Mouse (Mus musculus): ENCODE measurements around the gene Gm15737. TPM values are rescaled to one million over a fixed set of nuclear protein-coding genes. Genes with fewer than 3 reads are reported as not detected.

The Gm15737 gene
- polyA plus RNA-seq, 1 experiment from 2014 or later, result 0.07 TPM

DNA sequence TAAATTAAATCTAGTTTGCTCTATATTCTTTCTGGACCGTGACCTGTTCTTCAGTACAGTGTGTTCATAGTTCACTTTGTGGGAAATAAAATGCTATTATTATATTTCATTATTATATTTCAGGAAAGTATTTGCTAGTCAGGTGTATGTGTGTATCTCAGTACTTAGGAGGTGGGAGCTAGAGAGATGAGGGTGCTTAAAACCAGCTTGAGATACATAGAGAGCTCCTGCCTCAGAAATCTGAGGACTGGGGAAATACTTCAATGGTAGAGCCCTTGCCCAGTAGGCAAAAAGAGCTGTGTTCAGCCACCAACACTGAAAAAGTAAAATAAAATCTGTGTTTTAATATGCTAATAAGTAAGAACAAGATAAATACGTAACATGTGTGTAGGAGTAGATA, 6.2 kb downstream of the Gm15737 start:
- Histone ChIP-seq H3K4me2 (replicated peaks) (no peak overlapping the region), H3K27ac (replicated peaks) (no peak overlapping the region), H3K4me1 (0 out of 2 replicates have a peak, but pooled peaks cover 3% of the 10 kb centered on the region), H3K27me3 (no peaks in the 10 kb centered on the region), H3K4me3 (replicated peaks) (no peak overlapping the region), H3K9me3 (replicated peaks) (no peaks in the 10 kb centered on the region), H3K36me3 (peaks cover 10% of the 10 kb centered on the region; the same call in 1 of the 2 replicates), H3K9ac (no peak overlapping the region)
- 83% methylated on average over 2 of the region's 2 CpGs for WGBS
- no peak for ATAC-seq (ENCODE audit: insufficient number of reproducible peaks, low FRiP score, low TSS enrichment, low read depth)

DNA sequence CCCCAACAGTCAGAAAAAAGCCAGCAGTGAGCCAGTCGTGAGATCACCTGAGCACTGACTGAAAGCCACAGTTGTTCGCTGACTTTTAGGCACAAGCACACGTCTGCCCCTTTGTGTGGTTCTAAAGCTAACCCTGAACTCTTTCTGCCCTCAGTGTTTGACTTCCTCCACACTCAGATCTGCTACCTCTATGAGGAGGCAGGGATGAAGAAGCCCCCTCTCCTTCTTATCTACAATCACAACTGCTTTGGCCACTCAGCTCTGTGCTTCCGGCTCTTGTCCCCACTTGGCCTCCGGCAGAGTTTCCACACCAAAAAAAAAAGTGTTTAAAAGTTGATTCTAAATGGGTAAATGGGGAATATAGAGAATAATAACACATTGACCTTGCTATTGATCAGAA, 7.0 kb downstream of the Gm15737 start:
- H3K27me3 ChIP-seq, result no peaks in the 10 kb centered on the region
- no peak for ATAC-seq (ENCODE audit: insufficient number of reproducible peaks, low FRiP score, low TSS enrichment, low read depth)
- H3K27ac ChIP-seq (replicated peaks), result no peak overlapping the region
- H3K4me3 ChIP-seq (replicated peaks), result no peak overlapping the region
- WGBS, result 82% methylated on average over 5 of the region's 5 CpGs
- no peak overlapping the region for H3K4me2 ChIP-seq (replicated peaks)
- peaks cover 10% of the 10 kb centered on the region; the same call in 1 of the 2 replicates for H3K36me3 ChIP-seq
- H3K4me1 ChIP-seq, result 0 out of 2 replicates have a peak, but pooled peaks cover 3% of the 10 kb centered on the region
- H3K9me3 ChIP-seq (replicated peaks), result no peaks in the 10 kb centered on the region
- H3K9ac ChIP-seq, result no peak overlapping the region

DNA sequence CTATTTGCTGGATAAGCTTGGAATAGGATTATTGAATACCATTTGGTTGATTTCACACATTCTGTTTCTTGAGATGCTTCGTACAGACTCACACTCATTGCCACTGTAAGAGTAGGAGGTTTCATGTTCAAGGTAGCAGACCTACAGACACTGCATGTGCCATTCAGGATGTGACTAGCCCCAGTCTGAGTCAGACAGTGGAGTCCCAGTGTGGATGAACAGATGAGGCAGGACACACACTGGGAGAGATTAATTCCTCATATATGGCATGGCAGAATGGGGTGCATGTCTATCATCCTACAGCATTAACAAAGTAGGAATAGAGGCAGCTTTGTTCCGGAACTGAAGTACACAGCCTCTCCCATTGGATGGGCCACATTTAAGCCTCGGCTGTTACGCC, 8.1 kb downstream of the Gm15737 start:
- no peak for ATAC-seq (ENCODE audit: insufficient number of reproducible peaks, low FRiP score, low TSS enrichment, low read depth)
- Histone ChIP-seq H3K27ac (replicated peaks) (no peak overlapping the region), H3K4me3 (replicated peaks) (no peak overlapping the region), H3K4me2 (replicated peaks) (no peak overlapping the region), H3K27me3 (no peaks in the 10 kb centered on the region), H3K9ac (no peak overlapping the region), H3K36me3 (peaks cover 10% of the 10 kb centered on the region; the same call in 1 of the 2 replicates), H3K9me3 (replicated peaks) (no peaks in the 10 kb centered on the region), H3K4me1 (0 out of 2 replicates have a peak, but pooled peaks cover 3% of the 10 kb centered on the region)
- WGBS, result 96% methylated on average over 4 of the region's 4 CpGs

DNA sequence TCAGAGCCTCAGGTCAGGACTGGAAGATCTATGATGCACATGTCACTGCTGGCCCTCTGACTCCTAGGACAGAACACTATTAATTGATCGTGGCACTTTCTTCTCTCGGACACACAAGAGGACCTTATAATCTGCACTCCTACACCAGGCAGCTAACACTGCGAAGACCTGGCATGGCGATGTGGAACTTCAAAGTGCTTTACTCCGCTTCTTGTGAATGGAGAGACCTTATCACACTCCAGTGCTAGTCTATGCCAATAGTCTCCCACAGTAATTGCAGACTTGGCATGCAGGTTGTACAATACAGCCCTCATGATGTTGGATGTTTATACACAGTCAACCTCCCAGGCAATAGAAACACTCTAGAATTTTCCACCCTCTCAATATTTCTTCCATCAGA, 9.6 kb downstream of the Gm15737 start:
- 92% methylated on average over 5 of the region's 5 CpGs for WGBS

DNA sequence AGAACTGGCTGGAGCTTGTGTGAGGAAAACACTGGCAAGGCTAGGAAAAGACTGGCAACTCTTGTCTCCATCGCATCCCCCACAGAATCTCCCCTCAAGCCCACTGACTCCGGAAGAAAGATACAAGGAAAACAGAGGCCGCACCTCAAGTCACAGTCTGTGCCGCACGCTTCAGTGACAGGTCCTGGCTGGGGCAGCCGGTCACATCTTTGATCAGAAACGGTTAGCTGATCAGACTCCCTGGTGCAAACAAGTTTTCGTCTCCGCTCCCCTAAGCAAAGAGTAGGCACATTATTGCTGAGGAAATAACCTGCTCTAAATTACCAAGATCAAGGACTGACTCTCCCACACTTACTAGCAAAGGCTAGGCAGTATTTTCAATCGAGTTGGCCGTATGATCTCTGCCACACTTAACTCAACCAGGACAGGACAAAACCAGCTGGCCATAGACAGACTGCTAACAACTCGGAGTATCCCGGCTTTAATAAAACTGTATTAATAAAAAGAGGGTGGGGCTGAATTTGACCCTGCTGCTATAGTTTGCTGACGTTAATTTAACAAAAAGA, 10.6 kb downstream of the Gm15737 start:
- 70% methylated on average over 14 of the region's 14 CpGs for whole genome bisulfite sequencing
- H3K4me1 ChIP-seq, result no peaks in the 10 kb centered on the region
- H3K9me3 ChIP-seq (replicated peaks), result no peaks in the 10 kb centered on the region
- no peaks in the 10 kb centered on the region for H3K27me3 ChIP-seq
- H3K9ac ChIP-seq, result no peak overlapping the region
- H3K27ac ChIP-seq (replicated peaks), result no peak overlapping the region
- H3K36me3 ChIP-seq, result peaks cover 6% of the 10 kb centered on the region; the same call in 1 of the 2 replicates
- H3K4me2 ChIP-seq (replicated peaks), result no peak overlapping the region
- ATAC-seq (ENCODE audit: insufficient number of reproducible peaks, low FRiP score, low TSS enrichment, low read depth), result no peak
- H3K4me3 ChIP-seq (replicated peaks), result no peak overlapping the region

More for the DNA sequence above, 9.6 kb downstream of the Gm15737 start:
- peaks cover 10% of the 10 kb centered on the region; the same call in 1 of the 2 replicates for H3K36me3 ChIP-seq
- H3K9ac ChIP-seq, result no peak overlapping the region
- H3K9me3 ChIP-seq (replicated peaks), result no peaks in the 10 kb centered on the region
- no peak overlapping the region for H3K27ac ChIP-seq (replicated peaks)
- H3K4me2 ChIP-seq (replicated peaks), result no peak overlapping the region
- H3K4me3 ChIP-seq (replicated peaks), result no peak overlapping the region
- no peak for ATAC-seq (ENCODE audit: insufficient number of reproducible peaks, low FRiP score, low TSS enrichment, low read depth)
- H3K27me3 ChIP-seq, result no peaks in the 10 kb centered on the region
- H3K4me1 ChIP-seq, result no peaks in the 10 kb centered on the region

DNA sequence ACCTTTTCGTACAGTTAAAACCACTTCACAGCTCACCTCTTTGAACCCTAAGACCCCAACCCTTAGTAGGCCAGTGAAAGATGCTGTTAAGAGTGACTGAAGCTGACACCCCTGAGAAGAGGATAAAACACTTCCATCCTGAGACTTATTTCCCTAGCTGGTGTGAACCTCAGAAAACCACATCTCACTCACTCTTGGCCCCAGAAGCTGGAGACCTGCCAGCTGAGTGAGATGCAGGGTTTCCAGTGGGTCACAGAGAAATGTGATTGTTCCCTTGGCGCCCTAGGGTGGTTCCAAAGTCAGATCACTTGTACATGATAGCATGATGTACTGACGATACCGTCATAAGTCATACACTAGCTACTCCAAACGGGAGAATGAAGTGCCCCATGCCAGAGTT, 13.3 kb downstream of the Gm15737 start:
- Histone ChIP-seq H3K36me3 (0 out of 2 replicates have a peak, but pooled peaks cover 3% of the 10 kb centered on the region), H3K4me2 (replicated peaks) (no peak overlapping the region), H3K27me3 (no peaks in the 10 kb centered on the region), H3K4me1 (no peaks in the 10 kb centered on the region), H3K9me3 (replicated peaks) (no peaks in the 10 kb centered on the region), H3K27ac (replicated peaks) (no peak overlapping the region), H3K9ac (no peak overlapping the region), H3K4me3 (replicated peaks) (no peak overlapping the region)
- no peak for ATAC-seq (ENCODE audit: insufficient number of reproducible peaks, low FRiP score, low TSS enrichment, low read depth)
- 67% methylated on average over 5 of the region's 5 CpGs for WGBS

DNA sequence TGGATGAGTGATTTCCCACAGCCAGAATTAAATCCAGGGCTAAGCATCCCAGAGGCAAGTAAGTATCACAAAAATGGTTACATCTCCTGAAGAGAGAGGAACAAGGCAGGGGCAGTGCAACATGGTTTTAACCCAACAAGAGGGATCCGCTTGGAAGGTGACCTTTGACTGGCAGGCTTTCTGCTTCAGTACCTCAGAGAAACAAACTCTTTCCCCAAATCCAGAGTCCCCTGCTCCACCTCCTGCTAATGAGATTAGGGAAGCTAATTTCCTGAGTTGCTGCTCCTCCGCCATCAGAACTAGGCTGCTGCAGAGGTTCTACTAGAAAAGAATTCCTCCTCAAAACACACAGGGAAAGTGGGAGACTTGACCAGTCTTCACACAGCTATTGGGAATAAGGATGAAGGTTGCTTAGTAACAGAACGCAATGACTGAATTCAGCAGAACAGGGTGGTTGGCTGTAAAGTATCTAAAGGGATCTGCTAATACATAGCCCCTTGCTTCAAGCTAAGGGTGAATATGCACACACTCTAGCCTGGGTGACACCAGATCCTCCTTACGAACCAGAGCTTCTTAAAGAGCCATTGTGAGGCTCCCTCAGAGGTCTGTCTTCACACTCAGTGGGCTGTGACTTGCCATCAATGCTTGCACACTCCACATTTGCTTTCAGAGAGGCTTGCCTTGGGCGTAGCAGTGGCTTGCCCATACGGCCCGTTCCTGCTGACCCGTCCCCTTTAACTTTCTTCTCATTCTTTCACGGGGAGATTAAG, 14.2 kb downstream of the Gm15737 start:
- 0 out of 2 replicates have a peak, but pooled peaks cover 4% of the 10 kb centered on the region for H3K36me3 ChIP-seq

DNA sequence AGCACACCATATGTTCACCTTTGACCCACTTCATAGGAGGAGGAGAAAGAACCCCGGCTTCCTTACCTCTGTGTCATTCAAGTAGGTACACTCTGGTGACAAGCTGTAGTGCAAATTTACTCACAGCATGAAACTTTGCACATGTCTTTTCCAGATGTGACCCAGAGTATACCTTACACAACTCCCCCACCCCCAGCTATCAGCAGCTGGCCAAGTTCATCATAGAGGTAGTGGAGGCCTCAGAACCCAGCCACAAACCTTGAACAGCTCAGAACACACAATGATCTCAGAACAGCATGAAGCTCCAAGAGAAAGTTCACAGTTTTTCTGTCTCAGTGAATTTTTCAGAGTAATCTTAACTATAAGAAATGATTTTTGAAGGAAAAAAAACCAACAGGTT, 22.4 kb downstream of the Gm15737 start:
- no peak overlapping the region for H3K4me2 ChIP-seq (replicated peaks)
- peaks cover 27% of the 10 kb centered on the region for H3K36me3 ChIP-seq
- no peaks in the 10 kb centered on the region for H3K9me3 ChIP-seq (replicated peaks)
- 46% methylated on average over 1 of the region's 1 CpGs for WGBS
- H3K9ac ChIP-seq, result no peak overlapping the region
- no peak overlapping the region for H3K4me3 ChIP-seq (replicated peaks)
- no peak overlapping the region for H3K27ac ChIP-seq (replicated peaks)
- no peaks in the 10 kb centered on the region for H3K27me3 ChIP-seq
- no peaks in the 10 kb centered on the region for H3K4me1 ChIP-seq
- ATAC-seq (ENCODE audit: insufficient number of reproducible peaks, low FRiP score, low TSS enrichment, low read depth), result no peak

More for the DNA sequence above, 14.2 kb downstream of the Gm15737 start:
- no peaks in the 10 kb centered on the region for H3K4me1 ChIP-seq
- H3K9me3 ChIP-seq (replicated peaks), result no peaks in the 10 kb centered on the region
- WGBS, result 44% methylated on average over 9 of the region's 9 CpGs
- no peak overlapping the region for H3K27ac ChIP-seq (replicated peaks)
- H3K9ac ChIP-seq, result no peak overlapping the region
- ATAC-seq (ENCODE audit: insufficient number of reproducible peaks, low FRiP score, low TSS enrichment, low read depth), result no peak
- no peak overlapping the region for H3K4me2 ChIP-seq (replicated peaks)
- no peaks in the 10 kb centered on the region for H3K27me3 ChIP-seq
- no peak overlapping the region for H3K4me3 ChIP-seq (replicated peaks)

DNA sequence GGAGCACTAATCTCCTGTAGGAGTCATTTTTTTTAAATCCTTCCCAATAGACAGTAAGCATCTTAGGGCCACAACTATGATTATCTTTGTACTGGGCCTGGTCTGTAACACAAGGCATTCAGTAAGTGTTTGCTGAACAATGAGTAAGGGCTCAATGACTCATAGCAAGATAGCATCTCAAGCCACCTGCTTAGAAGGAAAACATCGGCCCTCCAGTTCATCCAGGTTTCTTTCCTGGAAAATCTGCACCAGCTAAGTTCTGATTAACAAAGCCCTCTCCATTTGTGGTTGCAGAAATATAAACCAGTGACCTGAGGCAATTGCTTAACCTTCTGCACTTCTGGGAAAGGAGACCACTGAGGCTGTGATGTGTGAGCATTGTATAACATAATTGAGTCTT, 34.9 kb downstream of the Gm15737 start:
- no peak for ATAC-seq (ENCODE audit: insufficient number of reproducible peaks, low FRiP score, low TSS enrichment, low read depth)
- peaks cover 9% of the 10 kb centered on the region for H3K4me1 ChIP-seq
- H3K9me3 ChIP-seq (replicated peaks), result no peaks in the 10 kb centered on the region
- WGBS, result 33% methylated on average over 1 of the region's 1 CpGs
- H3K4me3 ChIP-seq (replicated peaks), result no peak overlapping the region
- no peak overlapping the region for H3K4me2 ChIP-seq (replicated peaks)
- no peak overlapping the region for H3K27ac ChIP-seq (replicated peaks)
- no peak overlapping the region for H3K9ac ChIP-seq
- H3K36me3 ChIP-seq, result peaks cover 8% of the 10 kb centered on the region
- H3K27me3 ChIP-seq, result no peaks in the 10 kb centered on the region

DNA sequence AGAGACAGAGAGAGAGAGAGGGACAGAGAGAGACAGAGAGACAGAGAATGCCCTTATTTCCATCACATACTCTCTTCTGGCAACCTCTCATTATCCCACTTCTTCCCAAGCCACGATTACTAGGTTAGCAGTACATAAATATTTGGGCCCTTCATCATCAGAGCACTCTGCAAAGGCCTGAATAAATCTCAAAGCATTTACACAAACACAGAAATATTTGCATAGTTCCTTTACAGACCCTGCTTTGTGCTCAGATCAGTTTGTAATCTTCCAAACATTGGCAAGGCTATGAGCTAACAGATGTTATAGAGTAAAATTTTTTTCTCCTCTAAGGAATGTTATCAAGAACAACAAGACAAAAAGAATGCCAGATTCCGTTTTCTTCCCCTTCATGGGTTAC, 35.3 kb downstream of the Gm15737 start:
- Histone ChIP-seq H3K9ac (no peak overlapping the region), H3K36me3 (peaks cover 8% of the 10 kb centered on the region), H3K27me3 (no peaks in the 10 kb centered on the region), H3K27ac (replicated peaks) (no peak overlapping the region), H3K4me3 (replicated peaks) (no peak overlapping the region), H3K9me3 (replicated peaks) (no peaks in the 10 kb centered on the region), H3K4me2 (replicated peaks) (no peak overlapping the region), H3K4me1 (peaks cover 9% of the 10 kb centered on the region)
- ATAC-seq (ENCODE audit: insufficient number of reproducible peaks, low FRiP score, low TSS enrichment, low read depth), result no peak
- 34% methylated on average over 2 of the region's 2 CpGs for WGBS

DNA sequence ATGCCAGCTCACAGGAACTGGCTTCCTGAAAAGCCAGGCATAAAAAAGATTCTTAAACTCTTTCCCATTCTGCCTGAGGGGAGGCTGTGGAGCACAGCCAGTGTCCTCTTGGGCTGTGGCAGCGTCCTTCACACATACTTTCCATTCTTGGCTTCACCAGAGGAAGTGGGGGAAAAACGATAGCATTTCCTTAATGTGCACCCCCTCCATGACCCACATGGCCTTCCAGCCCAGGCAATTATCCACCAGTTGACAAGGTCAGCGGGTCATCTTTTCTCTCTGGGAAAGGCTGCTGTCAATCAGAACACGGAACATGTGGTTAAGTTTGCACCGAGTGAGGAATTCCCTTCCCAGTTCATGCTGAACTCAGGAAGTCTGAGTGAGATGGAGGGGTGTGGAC, 36.8 kb downstream of the Gm15737 start:
- H3K4me2 ChIP-seq (replicated peaks), result no peak overlapping the region
- H3K4me3 ChIP-seq (replicated peaks), result no peak overlapping the region
- ATAC-seq (ENCODE audit: insufficient number of reproducible peaks, low FRiP score, low TSS enrichment, low read depth), result no peak
- no peaks in the 10 kb centered on the region for H3K27me3 ChIP-seq
- no peaks in the 10 kb centered on the region for H3K9me3 ChIP-seq (replicated peaks)
- WGBS, result 6% methylated on average over 5 of the region's 5 CpGs
- peaks cover 9% of the 10 kb centered on the region for H3K4me1 ChIP-seq
- H3K27ac ChIP-seq (replicated peaks), result no peak overlapping the region
- H3K36me3 ChIP-seq, result peaks cover 7% of the 10 kb centered on the region
- H3K9ac ChIP-seq, result no peak overlapping the region

All from embryonic facial prominence, embryonic 15.5 days (tissue).